Mouse (Mus musculus) testis, postnatal 10 days (tissue): Measurements from ENCODE around the gene Usp44.

Experiments
- DNase-seq: peaks from one replicate; pipeline ENCODE4 v3.0.0; 2021; ENCODE audit warnings: low spot score

The Usp44 gene

GRCm38 (mm10) chr10:93855126-93855525, 23.8 kb downstream of the Usp44 start:
- DNase-seq: no peak

- DNase-seq: no peak
These were observed 24.7 kb downstream of the Usp44 start for GRCm38 (mm10) chr10:93856095-93856494.

- no peak for DNase-seq
These were observed 37.0 kb downstream of the Usp44 start for GRCm38 (mm10) chr10:93868401-93868800.

GRCm38 (mm10) chr10:93868886-93869285, 37.5 kb downstream of the Usp44 start:
- DNase-seq: no peak

GRCm38 (mm10) chr10:93876772-93877171, 45.4 kb downstream of the Usp44 start:
- DNase-seq: no peak

GRCm38 (mm10) chr10:93878732-93879131, 47.4 kb downstream of the Usp44 start:
- no peak for DNase-seq

- no peak for DNase-seq
These were observed 50.6 kb downstream of the Usp44 start for GRCm38 (mm10) chr10:93881918-93882317.

GRCm38 (mm10) chr10:93882738-93883364, 51.5 kb downstream of the Usp44 start:
- no peak for DNase-seq

GRCm38 (mm10) chr10:93885839-93886477, 54.6 kb downstream of the Usp44 start:
- no peak for DNase-seq

- no peak for DNase-seq
These were observed 57.2 kb downstream of the Usp44 start for GRCm38 (mm10) chr10:93888590-93888934.

GRCm38 (mm10) chr10:93888935-93889578, 57.7 kb downstream of the Usp44 start:
- peak; percentile 67 for DNase-seq

- peak; percentile 92 for DNase-seq
These were observed 58.2 kb downstream of the Usp44 start for GRCm38 (mm10) chr10:93889579-93889950.

- no peak for DNase-seq
These were observed 58.6 kb downstream of the Usp44 start for GRCm38 (mm10) chr10:93889976-93890375.

- DNase-seq: no peak
These were observed 59.2 kb downstream of the Usp44 start for GRCm38 (mm10) chr10:93890565-93890964.

GRCm38 (mm10) chr10:93891031-93891430, 59.7 kb downstream of the Usp44 start:
- no peak for DNase-seq

- no peak for DNase-seq
These were observed 61.2 kb downstream of the Usp44 start for GRCm38 (mm10) chr10:93892551-93892950.

GRCm38 (mm10) chr10:93897043-93897646, 65.8 kb downstream of the Usp44 start, which contains the start of gene Metap2:
TSS of gene Metap2 (minus strand) at chr10:93897093.
- no peak for DNase-seq

- no peak for DNase-seq
These were observed 67.9 kb downstream of the Usp44 start for GRCm38 (mm10) chr10:93899303-93899702.

GRCm38 (mm10) chr10:93899907-93900306, 68.6 kb downstream of the Usp44 start:
- DNase-seq: no peak

- DNase-seq: no peak
These were observed 76.0 kb downstream of the Usp44 start for GRCm38 (mm10) chr10:93907376-93907775.
